Mouse (Mus musculus): ENCODE measurements around the gene Frat2. TPM values are rescaled to one million over a fixed set of nuclear protein-coding genes. Genes with fewer than 3 reads are reported as not detected.
"Not testable (repeated sequence)": the region's sequence is repeated elsewhere in the genome, so short reads cannot be mapped to it uniquely, and the experiment has no call there.

Frat2 gene
- 10.4 and 12.4 TPM in 2 replicates for polyA plus RNA-seq (2015; fragmentation: Nextera tagmentation; extraction: Ambion mirVana)

DNA sequence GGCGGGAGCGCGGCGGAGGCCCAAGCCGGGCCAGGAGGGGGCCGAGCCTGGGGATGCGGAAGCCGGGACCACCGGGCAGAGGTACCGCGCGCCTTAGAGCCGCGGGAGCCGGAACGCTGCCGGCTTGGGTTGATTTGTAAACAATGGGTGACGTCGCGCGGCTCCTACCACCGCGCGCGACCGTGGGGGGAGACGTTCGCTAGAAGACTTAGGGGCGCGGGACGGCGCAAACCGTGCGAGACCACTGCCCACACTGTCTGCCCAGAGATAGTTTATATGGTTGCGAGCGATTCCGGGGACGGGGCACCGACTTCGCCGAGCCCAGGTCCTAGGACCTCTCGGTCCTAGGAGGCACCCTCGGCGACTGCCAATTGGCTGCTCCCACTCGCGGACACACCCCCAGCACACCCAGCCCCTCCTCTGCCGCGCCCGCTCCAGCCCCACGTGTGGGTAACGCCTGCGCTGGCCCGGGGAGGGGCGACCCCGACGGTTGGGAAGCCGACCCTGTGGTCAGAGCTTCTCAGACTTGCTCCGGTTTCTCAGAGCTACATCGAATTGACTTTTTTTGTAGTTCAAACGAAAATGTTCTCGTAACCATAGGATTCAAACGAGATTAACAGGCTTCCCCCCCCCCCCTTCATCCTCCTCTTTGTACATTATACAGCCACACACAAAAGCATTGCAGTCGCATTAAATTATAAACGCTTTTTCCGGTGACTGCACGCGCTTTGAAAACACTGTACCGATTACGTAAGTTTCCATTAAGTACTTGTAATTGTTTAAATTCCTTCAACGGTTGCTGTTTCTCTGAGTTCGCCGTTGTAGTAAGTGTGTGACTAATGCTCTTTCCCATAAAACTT, at the start of gene Frat2:
Frat2 (minus strand) TSS at position 141 of the 860 bp plus-strand sequence.
- Histone ChIP-seq H3K27me3 (no peaks in the 10 kb centered on the region), H3K4me1 (peaks cover 44% of the 10 kb centered on the region), H3K27ac (peak within 1 kb of the TSS; percentile 93), H3K4me2 (peak within 1 kb of the TSS; percentile 95), H3K9ac (peak within 1 kb of the TSS; percentile 94), H3K9me3 (replicated peaks) (no peaks in the 10 kb centered on the region; the same call in 1 of the 2 replicates), H3K36me3 (ENCODE audit: poor library complexity, severe bottlenecking) (no peaks in the 10 kb centered on the region), H3K4me3 (peak within 1 kb of the TSS; percentile 90)
- WGBS: under 1% methylated on average over 70 of the region's 72 CpGs
- ATAC-seq: peak; percentile 96

- H3K4me1 ChIP-seq: peaks cover 18% of the 10 kb centered on the region
- H3K4me3 ChIP-seq: peak overlapping the region; percentile 91
- H3K4me2 ChIP-seq: peak overlapping the region; percentile 83
- H3K9me3 ChIP-seq (replicated peaks): no peaks in the 10 kb centered on the region
- peaks cover under 1% of the 10 kb centered on the region; the same call in 1 of the 2 replicates for H3K36me3 ChIP-seq (ENCODE audit: poor library complexity, severe bottlenecking)
- ATAC-seq: peak; percentile 34; the same call in 1 of the 2 replicates
- H3K27ac ChIP-seq: no peak overlapping the region
- no peaks in the 10 kb centered on the region for H3K27me3 ChIP-seq
- 20% methylated on average over 18 of the region's 18 CpGs for WGBS
- H3K9ac ChIP-seq: peak overlapping the region; percentile 61
Observed at GRCm38 (mm10) chr19:41896319-41896711, 48.4 kb upstream of the Frat2 start.

DNA sequence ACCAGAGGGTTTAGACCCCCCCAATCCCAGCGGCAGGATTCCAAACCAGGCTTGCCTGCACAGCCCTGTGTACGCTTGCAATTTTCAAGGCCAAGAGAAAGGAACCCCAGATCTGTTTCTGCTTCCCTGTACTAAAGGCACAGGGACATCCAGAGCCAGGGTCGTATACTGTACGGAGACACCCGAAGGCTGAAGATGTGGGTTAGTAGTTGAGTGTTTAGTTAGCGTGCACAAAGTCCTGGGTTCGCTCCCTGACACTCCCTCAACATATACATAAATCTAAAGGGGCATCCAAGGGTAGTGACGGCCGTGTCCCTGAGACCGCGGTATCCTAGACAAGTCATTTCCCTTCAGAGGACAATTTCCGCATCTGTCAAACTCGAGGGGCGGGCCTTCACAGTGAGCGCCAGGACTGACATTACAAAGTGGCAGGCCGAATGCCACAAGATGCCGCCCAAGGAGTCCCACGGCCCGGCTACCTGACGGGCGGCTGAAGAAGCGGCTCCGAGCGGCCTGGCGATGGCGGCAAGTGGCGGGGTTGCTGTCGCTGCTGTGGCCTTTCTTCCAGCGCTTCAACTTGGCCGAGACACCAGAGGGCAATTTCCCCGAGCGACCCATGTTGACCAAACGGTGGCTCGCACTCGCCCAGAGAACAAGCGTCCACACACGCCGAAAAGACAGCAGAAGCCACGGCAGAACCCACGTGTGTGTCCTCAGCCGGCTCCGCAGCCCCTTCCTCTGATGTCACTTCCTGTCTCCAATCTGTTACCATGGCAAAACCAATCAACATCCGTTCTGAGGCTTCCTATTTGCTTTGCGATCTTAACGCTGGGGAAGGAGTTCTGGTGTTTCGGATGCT, 47.8 kb upstream of the Frat2 start, which contains the start of gene Rrp12:
Rrp12 (minus strand) TSS at position 714 of the 859 bp plus-strand sequence.
- 2% methylated on average over 46 of the region's 46 CpGs for WGBS
- no peaks in the 10 kb centered on the region for H3K9me3 ChIP-seq (replicated peaks)
- H3K9ac ChIP-seq: peak within 1 kb of the TSS; percentile 68
- peak within 1 kb of the TSS; percentile 83 for H3K4me2 ChIP-seq
- peaks cover 18% of the 10 kb centered on the region for H3K4me1 ChIP-seq
- H3K27me3 ChIP-seq: no peaks in the 10 kb centered on the region
- H3K27ac ChIP-seq: no peak within 1 kb of the TSS
- peaks cover 7% of the 10 kb centered on the region for H3K36me3 ChIP-seq (ENCODE audit: poor library complexity, severe bottlenecking)
- ATAC-seq: peak; percentile 99
- H3K4me3 ChIP-seq: peak within 1 kb of the TSS; percentile 91

- H3K4me1 ChIP-seq: peaks cover 18% of the 10 kb centered on the region
- ATAC-seq: no peak
- 54% methylated on average over 7 of the region's 7 CpGs for WGBS
- H3K27me3 ChIP-seq: no peaks in the 10 kb centered on the region
- H3K9ac ChIP-seq: peak overlapping the region; percentile 68
- no peaks in the 10 kb centered on the region for H3K9me3 ChIP-seq (replicated peaks)
- H3K27ac ChIP-seq: no peak overlapping the region
- peak overlapping the region; percentile 83 for H3K4me2 ChIP-seq
- peaks cover 14% of the 10 kb centered on the region for H3K36me3 ChIP-seq (ENCODE audit: poor library complexity, severe bottlenecking)
- H3K4me3 ChIP-seq: peak overlapping the region; percentile 91
Observed at GRCm38 (mm10) chr19:41894959-41895358, 47.0 kb upstream of the Frat2 start.

- Histone ChIP-seq H3K4me1 (no peaks in the 10 kb centered on the region), H3K27ac (no peak overlapping the region), H3K36me3 (ENCODE audit: poor library complexity, severe bottlenecking) (peaks cover 75% of the 10 kb centered on the region), H3K9me3 (replicated peaks) (no peaks in the 10 kb centered on the region), H3K4me3 (no peak overlapping the region), H3K4me2 (no peak overlapping the region), H3K27me3 (no peaks in the 10 kb centered on the region), H3K9ac (no peak overlapping the region)
- no peak for ATAC-seq
Observed at GRCm38 (mm10) chr19:41888191-41888590, 40.3 kb upstream of the Frat2 start.

GRCm38 (mm10) chr19:41883882-41884281, 36.0 kb upstream of the Frat2 start:
- WGBS: 93% methylated on average over 9 of the region's 9 CpGs
- no peaks in the 10 kb centered on the region for H3K27me3 ChIP-seq
- no peak overlapping the region for H3K4me3 ChIP-seq
- H3K36me3 ChIP-seq (ENCODE audit: poor library complexity, severe bottlenecking): peaks cover 89% of the 10 kb centered on the region
- H3K4me2 ChIP-seq: no peak overlapping the region
- H3K4me1 ChIP-seq: no peaks in the 10 kb centered on the region
- no peak for ATAC-seq
- H3K9ac ChIP-seq: no peak overlapping the region
- no peaks in the 10 kb centered on the region for H3K9me3 ChIP-seq (replicated peaks)
- no peak overlapping the region for H3K27ac ChIP-seq

DNA sequence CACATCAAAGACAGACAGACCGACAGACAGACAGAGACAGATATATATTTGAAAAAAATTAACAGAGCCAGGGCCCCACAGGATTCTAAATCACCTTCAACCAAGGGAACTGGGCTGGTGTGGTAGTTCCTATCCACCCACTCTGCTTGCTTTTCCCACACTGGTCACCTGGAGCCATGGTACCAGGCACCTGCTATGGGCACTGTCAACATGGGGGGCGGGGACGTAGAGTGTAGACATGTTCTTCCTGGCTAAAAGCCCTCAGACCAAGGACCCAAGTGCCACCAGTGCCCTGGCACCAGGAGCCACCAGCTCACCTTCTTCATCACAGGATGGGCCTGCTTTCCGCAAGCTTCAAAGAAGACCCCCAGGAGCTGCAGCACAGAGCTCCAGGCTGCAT, 33.9 kb upstream of the Frat2 start:
- Histone ChIP-seq H3K27ac (no peak overlapping the region), H3K4me1 (no peaks in the 10 kb centered on the region), H3K27me3 (no peaks in the 10 kb centered on the region), H3K36me3 (ENCODE audit: poor library complexity, severe bottlenecking) (peaks cover 80% of the 10 kb centered on the region), H3K4me3 (no peak overlapping the region), H3K9ac (no peak overlapping the region), H3K9me3 (replicated peaks) (no peaks in the 10 kb centered on the region), H3K4me2 (no peak overlapping the region)
- ATAC-seq: no peak
- WGBS: 97% methylated on average over 4 of the region's 4 CpGs

GRCm38 (mm10) chr19:41874356-41874755, 26.4 kb upstream of the Frat2 start:
- no peaks in the 10 kb centered on the region for H3K9me3 ChIP-seq (replicated peaks)
- H3K4me3 ChIP-seq: no peak overlapping the region
- H3K27me3 ChIP-seq: no peaks in the 10 kb centered on the region
- WGBS: 90% methylated on average over 14 of the region's 14 CpGs
- H3K4me1 ChIP-seq: no peaks in the 10 kb centered on the region
- no peak overlapping the region for H3K4me2 ChIP-seq
- no peak for ATAC-seq
- no peak overlapping the region for H3K9ac ChIP-seq
- H3K36me3 ChIP-seq (ENCODE audit: poor library complexity, severe bottlenecking): peaks cover 89% of the 10 kb centered on the region
- no peak overlapping the region for H3K27ac ChIP-seq

DNA sequence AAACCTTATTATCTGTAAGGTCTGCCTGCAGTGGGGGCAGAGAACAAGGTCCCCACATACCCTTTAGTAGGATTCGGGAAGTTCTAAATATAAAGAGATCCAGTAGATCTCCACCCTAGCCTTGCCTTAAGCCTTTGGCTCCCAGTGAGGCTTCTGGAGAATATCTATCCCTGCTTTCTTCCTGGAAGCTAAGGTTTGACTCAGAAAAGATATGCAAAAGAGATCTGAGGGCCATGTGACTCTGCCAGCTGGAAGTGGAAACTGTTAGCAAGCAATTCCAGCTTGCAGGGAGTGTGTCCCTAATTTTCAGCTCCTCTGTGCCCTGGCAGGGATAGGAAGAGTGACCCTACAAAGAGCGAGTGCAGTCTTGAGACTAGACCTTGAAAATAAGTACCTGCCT, 24.4 kb upstream of the Frat2 start:
- H3K27ac ChIP-seq: no peak overlapping the region
- H3K9me3 ChIP-seq (replicated peaks): no peaks in the 10 kb centered on the region
- 94% methylated on average over 2 of the region's 2 CpGs for WGBS
- no peak for ATAC-seq
- no peak overlapping the region for H3K4me3 ChIP-seq
- no peak overlapping the region for H3K9ac ChIP-seq
- H3K27me3 ChIP-seq: no peaks in the 10 kb centered on the region
- H3K4me2 ChIP-seq: no peak overlapping the region
- no peaks in the 10 kb centered on the region for H3K4me1 ChIP-seq
- peaks cover 97% of the 10 kb centered on the region for H3K36me3 ChIP-seq (ENCODE audit: poor library complexity, severe bottlenecking)

- H3K9me3 ChIP-seq (replicated peaks); H3K9ac ChIP-seq; H3K27ac ChIP-seq; H3K4me3 ChIP-seq; H3K4me1 ChIP-seq; ATAC-seq; H3K27me3 ChIP-seq; H3K4me2 ChIP-seq: not testable (repeated sequence)
- 92% methylated on average over 5 of the region's 5 CpGs for WGBS
- peaks cover 97% of the 10 kb centered on the region for H3K36me3 ChIP-seq (ENCODE audit: poor library complexity, severe bottlenecking)
Observed at GRCm38 (mm10) chr19:41869946-41870345, 22.0 kb upstream of the Frat2 start.

DNA sequence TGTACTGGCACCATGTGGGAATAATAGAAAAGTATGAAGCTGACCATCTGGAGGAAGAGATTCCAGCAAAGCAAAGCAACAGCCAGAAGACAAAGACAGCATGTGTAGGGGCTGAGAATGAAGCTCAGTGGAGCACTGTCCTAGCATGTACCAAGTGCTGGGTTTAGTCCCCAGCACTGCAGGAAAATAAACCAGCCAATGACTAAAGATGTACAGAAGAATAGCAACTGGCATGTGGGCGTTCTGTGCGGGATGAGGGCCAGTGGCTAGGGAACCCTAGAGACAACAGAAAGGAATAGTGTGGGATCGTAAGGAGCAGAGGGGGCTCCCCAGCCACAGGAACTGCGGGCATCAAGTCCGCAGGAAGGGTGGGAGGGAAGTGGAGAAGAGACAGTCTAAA, 21.4 kb upstream of the Frat2 start:
- no peak overlapping the region for H3K4me3 ChIP-seq
- no peak overlapping the region for H3K9ac ChIP-seq
- no peaks in the 10 kb centered on the region for H3K27me3 ChIP-seq
- H3K9me3 ChIP-seq (replicated peaks): no peaks in the 10 kb centered on the region
- peaks cover 96% of the 10 kb centered on the region for H3K36me3 ChIP-seq (ENCODE audit: poor library complexity, severe bottlenecking)
- no peak overlapping the region for H3K27ac ChIP-seq
- no peak for ATAC-seq
- no peak overlapping the region for H3K4me2 ChIP-seq
- WGBS: 95% methylated on average over 5 of the region's 5 CpGs
- no peaks in the 10 kb centered on the region for H3K4me1 ChIP-seq

DNA sequence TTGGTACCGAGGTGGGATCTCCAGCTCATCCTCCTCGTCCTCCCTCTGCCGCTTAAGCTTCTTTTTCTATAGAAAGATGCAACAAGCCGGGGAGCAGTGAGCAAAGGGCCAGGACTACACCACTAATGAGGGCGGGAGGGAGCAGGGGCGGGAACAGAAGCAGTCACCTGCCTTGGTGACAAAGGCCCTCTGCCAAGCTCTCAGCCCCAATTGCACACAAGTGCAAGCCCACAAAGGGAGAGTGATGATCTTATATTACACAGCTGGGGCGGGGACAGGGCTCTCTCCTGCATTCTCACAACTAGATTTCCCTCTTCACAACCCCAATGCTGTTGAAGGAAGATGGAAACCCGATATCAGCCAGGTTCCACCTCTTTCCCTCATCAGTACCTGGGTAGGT, 18.8 kb upstream of the Frat2 start:
- no peak for ATAC-seq
- Histone ChIP-seq H3K27me3 (no peaks in the 10 kb centered on the region), H3K9me3 (replicated peaks) (no peaks in the 10 kb centered on the region), H3K4me3 (no peak overlapping the region), H3K9ac (no peak overlapping the region), H3K4me2 (no peak overlapping the region), H3K4me1 (no peaks in the 10 kb centered on the region), H3K36me3 (ENCODE audit: poor library complexity, severe bottlenecking) (peaks cover 96% of the 10 kb centered on the region), H3K27ac (no peak overlapping the region)
- 90% methylated on average over 8 of the region's 8 CpGs for WGBS

All from forebrain, embryonic 13.5 days (tissue).